Mouse (Mus musculus) c-Kit-positive CD71-positive TER-119-positive erythroid progenitor cells, embryonic 14.5 days (primary cell): ENCODE measurements at regions not wholly inside any gene's neighbourhood (a gene's known extent, or its start where the extent isn't known, plus 50 kb on each side); places are given as distances from the start of the nearest gene placed in this dataset.

ENCODE experiments used
- DNase-seq: peaks from one replicate; pipeline ENCODE4 v3.0.0-alpha.2; 2013; ENCODE audit warnings: low spot score

- no peak for DNase-seq
Observed at GRCm38 (mm10) chr8:76748471-76748870, 150.8 kb upstream of the Nr3c2 start.

GRCm38 (mm10) chr8:76750286-76750685, 149.0 kb upstream of the Nr3c2 start:
- no peak for DNase-seq

GRCm38 (mm10) chr8:76754166-76754565, 145.1 kb upstream of the Nr3c2 start:
- DNase-seq: no peak

GRCm38 (mm10) chr8:76764201-76764600, 135.0 kb upstream of the Nr3c2 start:
- DNase-seq: no peak

DNA sequence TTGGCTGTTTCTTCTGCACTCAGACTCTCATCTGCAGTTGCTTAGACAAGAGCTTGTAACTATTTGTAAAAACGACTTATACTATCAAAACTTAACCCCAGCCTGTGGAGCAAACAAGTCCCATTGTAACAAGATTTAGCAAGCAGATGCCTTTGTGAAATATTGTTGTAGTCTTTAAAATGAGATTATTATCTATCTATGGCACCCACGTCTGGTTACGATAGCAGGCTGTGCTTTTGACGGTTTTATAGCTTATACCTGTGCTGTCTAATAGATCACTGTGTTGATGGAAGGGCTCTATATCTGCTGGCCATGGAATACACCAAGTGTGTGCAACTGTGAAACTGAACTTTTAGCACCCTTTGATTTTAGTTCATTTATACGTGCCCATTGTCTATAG, 130.9 kb upstream of the Nr3c2 start:
- no peak for DNase-seq

DNA sequence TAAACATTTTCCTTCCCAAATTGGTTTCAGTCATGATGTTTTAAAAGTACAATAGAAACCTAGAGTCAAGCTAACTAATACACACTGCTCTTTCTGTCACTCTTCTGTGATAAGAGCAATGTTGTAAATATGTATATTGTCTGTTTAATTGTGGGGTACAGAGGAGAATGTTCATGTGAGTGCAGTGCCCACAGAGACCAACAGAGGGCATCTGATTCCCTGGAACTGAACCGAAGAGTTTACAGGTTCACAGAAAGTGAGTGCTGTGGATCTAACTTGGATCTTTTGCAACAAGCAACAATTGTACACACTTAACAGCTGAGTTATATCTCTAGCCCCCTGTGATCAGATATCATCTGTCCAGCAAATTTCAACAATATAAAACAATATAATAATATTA, 111.5 kb upstream of the Nr3c2 start:
- peak; percentile 3 for DNase-seq

DNA sequence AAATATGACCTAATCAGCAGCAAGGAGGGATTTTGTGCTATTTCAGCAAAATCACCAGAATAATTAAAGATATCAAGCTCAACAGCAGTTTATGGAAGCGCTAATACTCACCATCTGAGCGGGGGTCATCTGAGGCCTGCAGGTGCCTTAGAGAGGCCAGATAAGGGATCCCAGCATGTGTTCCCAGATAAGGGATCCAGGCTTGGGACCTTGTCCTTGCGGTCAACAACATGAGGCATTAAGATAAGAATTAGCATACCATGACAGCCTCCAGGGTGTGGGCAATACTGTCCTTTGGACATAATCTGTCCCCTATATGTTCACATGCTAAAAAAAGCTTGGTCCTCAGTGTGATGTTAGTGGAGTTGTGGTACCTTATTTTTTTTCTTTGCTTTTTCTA, 105.4 kb upstream of the Nr3c2 start:
- DNase-seq: peak; percentile 19

- no peak for DNase-seq
Observed at GRCm38 (mm10) chr8:76799998-76800397, 99.2 kb upstream of the Nr3c2 start.

DNA sequence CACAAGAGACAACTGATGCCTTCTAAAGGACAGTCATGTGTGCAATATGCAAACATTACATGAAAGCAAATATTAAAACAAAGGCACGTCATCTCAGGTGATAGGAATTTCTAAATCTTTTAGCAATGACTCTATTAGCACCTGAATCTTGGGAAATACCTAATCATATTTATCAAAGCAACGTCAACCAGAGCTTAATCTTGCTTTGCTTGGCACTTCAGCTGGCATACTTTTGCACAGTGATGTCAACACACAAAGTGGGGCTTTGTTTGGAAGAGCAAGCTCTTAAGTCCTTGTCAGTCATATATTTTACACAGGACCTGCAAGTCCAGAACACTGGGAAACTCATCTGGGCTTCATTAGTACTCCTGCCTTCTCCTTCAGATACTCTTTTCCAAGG, 75.8 kb upstream of the Nr3c2 start:
- DNase-seq: no peak
